Mouse (Mus musculus) neural tube, embryonic 11.5 days (tissue): ENCODE results near the gene Krt18. TPM values are rescaled to one million over a fixed set of nuclear protein-coding genes. Genes with fewer than 3 reads are reported as not detected.

Experiments used
- ATAC-seq: fragments of 200-750 bp; cut with Nextera tagmentation; 2 replicates; pipeline ENCODE4 v1.8.0; 2017; ENCODE audit warnings: moderate number of reproducible peaks, mild to moderate bottlenecking, moderate TSS enrichment, moderate library complexity; ENCODE audit not compliant: insufficient read depth, low FRiP score, low TSS enrichment
- DNase-seq: peaks from one replicate; pipeline ENCODE4 v3.0.0-alpha.2; 2015; ENCODE audit warnings: low spot score
- H3K27ac ChIP-seq: fragments of 300-500 bp; sonication (generic); 2 replicates; pipeline ENCODE4 v1.5.1; 2014; ENCODE audit warnings: low read depth, mild to moderate bottlenecking, low read length
- H3K27me3 ChIP-seq: fragments of 300-500 bp; sonication (generic); 2 replicates; pipeline ENCODE4 v1.6.1; 2014; ENCODE audit warnings: mild to moderate bottlenecking, low read length, mixed read lengths; ENCODE audit not compliant: control insufficient read depth, insufficient read depth
- H3K36me3 ChIP-seq: fragments of 300-500 bp; sonication (generic); 2 replicates; pipeline ENCODE4 v1.6.1; 2014; ENCODE audit warnings: mild to moderate bottlenecking, low read length, moderate library complexity, mixed read lengths; ENCODE audit not compliant: control insufficient read depth, insufficient read depth
- H3K4me1 ChIP-seq: fragments of 300-500 bp; sonication (generic); 2 replicates; pipeline ENCODE4 v1.6.1; 2014; ENCODE audit warnings: low read length, mixed read lengths; ENCODE audit not compliant: control insufficient read depth, insufficient read depth
- H3K4me2 ChIP-seq: fragments of 300-500 bp; sonication (generic); 2 replicates; pipeline ENCODE4 v1.6.1; 2014; ENCODE audit warnings: low read depth, mild to moderate bottlenecking, moderate library complexity
- H3K4me3 ChIP-seq: fragments of 300-500 bp; sonication (generic); 2 replicates; pipeline ENCODE4 v1.5.1; 2014; ENCODE audit warnings: low read depth, low read length
- H3K9ac ChIP-seq: fragments of 300-500 bp; sonication (generic); 2 replicates; pipeline ENCODE4 v1.6.1; 2014; ENCODE audit warnings: mild to moderate bottlenecking, low read length
- H3K9me3 ChIP-seq: fragments of 300-500 bp; sonication (generic); 2 replicates; pipeline ENCODE4 v1.6.1; 2016; ENCODE audit warnings: low read length; ENCODE audit not compliant: control insufficient read depth
- WGBS: fragments of 180-500 bp; shearing (Covaris S2); extraction: QIAGEN DNeasy Blood & Tissue Kit; methylation state at CpG from one replicate; pipeline ENCODE4 v1.1.7; 2014; 5-methylcytosine and 5-hydroxymethylcytosine counted together
- polyA plus RNA-seq: library from polyadenylated mRNA; unstranded; fragments of >200 nt; fragmentation: Nextera tagmentation; extraction: Ambion mirVana; gene quantifications from 2 replicates; pipeline ENCODE4 v1.2.1, GENCODE M21; 2014

The Krt18 gene
- polyA plus RNA-seq, 1 experiment from 2014 or later = 8.1 TPM

DNA sequence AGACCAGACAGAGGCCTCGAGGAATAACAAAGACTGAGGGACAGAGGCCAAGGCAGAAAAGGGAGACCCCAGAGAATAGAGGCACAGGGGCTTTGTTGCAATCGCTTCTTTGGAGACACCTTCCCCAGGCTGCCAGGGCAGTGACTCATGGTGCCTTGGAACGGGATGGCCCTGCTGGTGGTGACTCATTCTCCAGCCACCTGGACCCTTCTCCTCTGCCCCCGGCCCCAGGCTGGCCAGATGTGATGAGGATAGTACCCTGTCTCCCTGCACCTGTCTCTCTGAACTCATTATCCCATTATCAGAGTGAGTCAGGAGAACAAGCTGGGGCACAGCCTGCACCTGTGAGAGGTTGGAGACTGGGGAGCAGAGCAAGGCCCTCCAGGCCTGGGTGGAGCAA lies 22.7 kb upstream of the Krt18 start:
- H3K27me3 ChIP-seq = peaks cover 43% of the 10 kb centered on the region
- H3K9me3 ChIP-seq = no peaks in the 10 kb centered on the region
- no peaks in the 10 kb centered on the region for H3K36me3 ChIP-seq
- no peak overlapping the region for H3K4me3 ChIP-seq
- H3K27ac ChIP-seq = no peak overlapping the region
- no peak for DNase-seq
- peaks cover 7% of the 10 kb centered on the region; the same call in 1 of the 2 replicates for H3K4me1 ChIP-seq
- no peak for ATAC-seq
- WGBS = 31% methylated on average over 4 of the region's 4 CpGs
- no peak overlapping the region for H3K4me2 ChIP-seq
- H3K9ac ChIP-seq = no peak overlapping the region

GRCm38 (mm10) chr15:102006317-102006716 lies 21.7 kb upstream of the Krt18 start:
- 31% methylated on average over 11 of the region's 11 CpGs for WGBS
- ATAC-seq (no peak), DNase-seq (no peak)
- no peak overlapping the region for H3K27ac ChIP-seq
- no peak overlapping the region for H3K4me2 ChIP-seq
- peaks cover 41% of the 10 kb centered on the region for H3K27me3 ChIP-seq
- no peaks in the 10 kb centered on the region for H3K36me3 ChIP-seq
- H3K4me1 ChIP-seq = peaks cover 7% of the 10 kb centered on the region; the same call in 1 of the 2 replicates
- H3K4me3 ChIP-seq = no peak overlapping the region
- no peak overlapping the region for H3K9ac ChIP-seq
- H3K9me3 ChIP-seq = no peaks in the 10 kb centered on the region

DNA sequence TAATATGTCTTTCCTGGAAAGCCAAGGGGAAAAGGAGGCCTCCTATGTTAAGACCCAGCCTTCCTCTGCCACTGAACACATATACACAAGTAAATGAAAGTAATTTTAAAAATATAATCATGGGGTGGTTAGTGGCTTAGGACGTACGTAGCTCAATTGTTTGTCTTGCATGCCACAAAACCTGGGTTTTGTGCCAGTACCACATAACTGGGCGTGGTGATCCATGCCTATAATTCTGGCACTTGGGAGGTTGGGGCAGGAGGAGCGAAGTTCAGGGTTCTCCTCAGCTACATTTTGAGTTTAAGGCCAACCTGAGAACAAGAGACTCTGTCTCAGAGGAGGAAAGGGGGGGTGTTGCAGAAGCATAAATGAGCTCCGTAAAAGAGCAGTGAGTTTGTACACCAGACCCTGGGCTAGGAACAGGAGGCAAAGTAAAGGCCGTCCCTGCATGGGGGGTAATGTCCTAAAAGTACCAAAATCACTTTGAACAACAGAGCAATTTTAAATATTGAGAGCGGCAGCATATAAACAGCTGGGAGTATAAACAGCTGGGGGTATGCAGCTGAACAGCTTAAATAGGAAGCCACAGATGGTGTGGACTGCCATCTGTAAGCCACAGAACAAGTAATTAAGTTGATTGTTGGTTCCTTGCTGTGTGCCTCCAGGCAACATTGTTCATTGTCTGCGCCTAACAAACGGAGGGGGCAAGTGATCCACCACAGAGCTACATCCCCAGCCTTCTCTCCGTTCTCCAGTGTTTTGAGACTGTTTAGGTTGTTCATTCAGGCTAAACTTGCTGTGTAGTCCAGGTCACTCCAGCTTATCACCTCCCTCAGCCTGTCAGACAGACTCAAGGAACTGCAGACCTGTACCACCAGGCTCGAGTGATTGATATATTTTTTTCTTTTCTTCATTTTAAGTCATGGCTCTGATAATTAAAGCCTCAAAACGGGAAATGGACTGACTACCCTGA lies 20.6 kb upstream of the Krt18 start:
- DNase-seq (peak; percentile 43), ATAC-seq (peak; percentile 31; the same call in 1 of the 2 replicates)
- Histone ChIP-seq H3K4me1 (peaks cover 7% of the 10 kb centered on the region; the same call in 1 of the 2 replicates), H3K4me2 (no peak overlapping the region), H3K9me3 (no peaks in the 10 kb centered on the region), H3K4me3 (no peak overlapping the region), H3K27ac (no peak overlapping the region), H3K27me3 (peaks cover 34% of the 10 kb centered on the region), H3K9ac (no peak overlapping the region), H3K36me3 (no peaks in the 10 kb centered on the region)
- WGBS = 48% methylated on average over 12 of the region's 12 CpGs

GRCm38 (mm10) chr15:102010569-102011245 lies 17.3 kb upstream of the Krt18 start:
- Histone ChIP-seq H3K4me2 (no peak overlapping the region), H3K4me3 (no peak overlapping the region), H3K27ac (no peak overlapping the region), H3K4me1 (no peaks in the 10 kb centered on the region; the same call in 1 of the 2 replicates), H3K9ac (no peak overlapping the region), H3K27me3 (0 out of 2 replicates have a peak, but pooled peaks cover 6% of the 10 kb centered on the region), H3K9me3 (no peaks in the 10 kb centered on the region), H3K36me3 (no peaks in the 10 kb centered on the region)
- DNase-seq (no peak), ATAC-seq (no peak)
- 73% methylated on average over 3 of the region's 3 CpGs for WGBS

DNA sequence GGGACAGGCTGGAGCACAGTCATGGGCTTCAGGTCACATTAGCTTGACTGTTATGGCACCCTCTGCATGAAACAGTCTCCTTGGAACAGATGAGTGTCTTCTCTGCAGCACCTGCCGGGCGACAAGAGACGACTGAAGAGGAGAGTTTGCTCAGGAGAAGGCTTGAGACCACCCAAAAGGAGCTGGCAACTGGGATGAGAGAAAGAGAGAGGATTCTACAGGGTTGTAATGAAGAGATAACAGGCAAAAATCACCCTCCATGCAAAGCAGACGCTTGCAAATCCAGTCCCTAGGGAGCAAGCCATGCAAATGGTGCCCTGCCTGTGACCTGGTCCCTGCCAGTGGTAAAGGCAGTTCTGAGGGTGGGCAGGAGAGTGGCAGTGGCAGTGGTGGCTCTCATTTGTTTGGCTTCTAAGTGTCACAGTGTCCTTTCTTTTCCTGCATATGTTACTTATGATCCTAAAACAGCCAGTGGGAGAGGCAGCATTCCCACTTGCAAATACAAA lies 15.7 kb upstream of the Krt18 start:
- Histone ChIP-seq H3K4me3 (no peak overlapping the region), H3K27ac (no peak overlapping the region), H3K27me3 (0 out of 2 replicates have a peak, but pooled peaks cover 1% of the 10 kb centered on the region), H3K9me3 (no peaks in the 10 kb centered on the region), H3K4me1 (no peaks in the 10 kb centered on the region; the same call in 1 of the 2 replicates), H3K36me3 (no peaks in the 10 kb centered on the region), H3K9ac (no peak overlapping the region), H3K4me2 (no peak overlapping the region)
- no peak for ATAC-seq
- DNase-seq = no peak
- WGBS = 52% methylated on average over 4 of the region's 4 CpGs

- H3K27me3 ChIP-seq = no peaks in the 10 kb centered on the region
- no peak overlapping the region for H3K4me3 ChIP-seq
- no peak overlapping the region for H3K4me2 ChIP-seq
- WGBS = 57% methylated on average over 3 of the region's 3 CpGs
- no peaks in the 10 kb centered on the region; the same call in 1 of the 2 replicates for H3K4me1 ChIP-seq
- no peak overlapping the region for H3K27ac ChIP-seq
- no peaks in the 10 kb centered on the region for H3K36me3 ChIP-seq
- no peak overlapping the region for H3K9ac ChIP-seq
- DNase-seq (no peak), ATAC-seq (no peak)
- no peaks in the 10 kb centered on the region for H3K9me3 ChIP-seq
Measured at GRCm38 (mm10) chr15:102013651-102014050, 14.3 kb upstream of the Krt18 start.

DNA sequence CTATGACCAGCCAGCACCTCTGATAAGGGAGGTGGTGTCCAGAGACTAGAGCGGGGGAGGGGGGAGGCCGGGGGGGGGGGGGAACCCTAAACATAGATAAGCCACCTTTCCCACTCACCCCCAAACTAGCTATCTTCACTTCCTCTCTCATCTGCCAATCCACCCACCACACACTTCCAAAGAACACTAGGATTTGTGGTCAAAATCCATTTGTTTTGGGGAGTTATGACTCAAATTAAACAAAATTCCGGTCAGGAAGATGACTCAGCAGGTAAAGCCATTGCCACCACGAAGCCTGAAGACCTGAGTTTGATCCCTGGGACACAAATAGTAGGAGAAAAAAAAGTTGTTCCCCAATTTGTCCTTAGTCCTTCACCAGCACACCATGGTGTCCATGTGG lies 13.1 kb upstream of the Krt18 start:
- Histone ChIP-seq H3K27me3 (no peaks in the 10 kb centered on the region), H3K4me3 (no peak overlapping the region), H3K27ac (no peak overlapping the region), H3K9me3 (no peaks in the 10 kb centered on the region), H3K4me2 (no peak overlapping the region), H3K4me1 (no peaks in the 10 kb centered on the region; the same call in 1 of the 2 replicates), H3K36me3 (no peaks in the 10 kb centered on the region), H3K9ac (no peak overlapping the region)
- DNase-seq (no peak), ATAC-seq (no peak)
- 74% methylated on average over 2 of the region's 4 CpGs for WGBS

DNA sequence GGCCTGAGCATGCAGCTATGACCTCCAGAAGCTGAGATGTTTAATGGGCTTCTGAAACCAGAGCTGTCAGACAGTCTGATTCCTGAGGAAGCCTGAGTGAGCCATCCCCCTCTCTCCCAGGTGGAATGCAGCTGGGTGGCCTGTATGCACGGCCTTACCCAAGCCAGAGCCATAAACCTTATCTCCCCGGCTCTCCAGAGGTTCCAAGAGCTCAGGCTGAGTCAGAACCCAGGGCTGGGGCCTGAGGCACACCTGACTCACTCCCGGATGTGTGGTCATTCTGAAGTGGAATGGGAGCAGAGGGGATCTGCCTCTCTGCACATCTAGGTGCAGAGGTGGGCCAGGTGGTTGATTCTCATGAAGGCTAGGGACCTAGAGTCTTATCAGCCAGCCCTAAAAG lies 11.9 kb upstream of the Krt18 start:
- H3K4me3 ChIP-seq = no peak overlapping the region
- H3K9ac ChIP-seq = no peak overlapping the region
- no peak for ATAC-seq
- H3K4me2 ChIP-seq = no peak overlapping the region
- 18% methylated on average over 3 of the region's 3 CpGs for WGBS
- H3K36me3 ChIP-seq = no peaks in the 10 kb centered on the region
- H3K27me3 ChIP-seq = no peaks in the 10 kb centered on the region
- no peaks in the 10 kb centered on the region; the same call in 1 of the 2 replicates for H3K4me1 ChIP-seq
- no peak overlapping the region for H3K27ac ChIP-seq
- DNase-seq = no peak
- no peaks in the 10 kb centered on the region for H3K9me3 ChIP-seq
